Mouse (Mus musculus): ENCODE measurements at regions not wholly inside any gene's neighbourhood (a gene's known extent, or its start where the extent isn't known, plus 50 kb on each side); places are given as distances from the start of the nearest gene placed in this dataset.
A peak's percentile ranks its signal among the peaks of the same experiment; 100 is the strongest.

GRCm38 (mm10) chr11:112303091-112303490 lies 478.9 kb upstream of the Sox9 start:
- Histone ChIP-seq H3K36me3 (ENCODE audit: control insufficient read depth, insufficient read depth) (no peaks in the 10 kb centered on the region), H3K79me2 (ENCODE audit: control insufficient read depth, insufficient read depth) (no peaks in the 10 kb centered on the region), H3K4me3 (no peak overlapping the region), H3ac (ENCODE audit: control insufficient read depth, insufficient read length) (no peak overlapping the region), H3K27me3 (ENCODE audit: control insufficient read depth, insufficient read depth, insufficient read length) (no peaks in the 10 kb centered on the region), H3K4me2 (ENCODE audit: low read depth) (no peak overlapping the region)
- TF ChIP-seq REST (IDR thresholded peaks at IDR 0.05; ENCODE audit: insufficient read depth, insufficient read length) (no peak), MYOD1 (IDR thresholded peaks at IDR 0.05; ENCODE audit: control insufficient read depth in 1 of 3, insufficient read length in 2 of 3, low read depth in 2 of 3) (no peak), CEBPB (IDR thresholded peaks at IDR 0.05; ENCODE audit: insufficient read depth, poor library complexity, severe bottlenecking) (no peak), TCF3 (IDR thresholded peaks at IDR 0.05; ENCODE audit: insufficient read length, low read depth) (no peak), MAX (IDR thresholded peaks at IDR 0.05; ENCODE audit: low read depth) (no peak), E2F4 (IDR thresholded peaks at IDR 0.05; ENCODE audit: insufficient read depth) (no peak), SRF (IDR thresholded peaks at IDR 0.05; ENCODE audit: control insufficient read depth, insufficient read length, low read depth) (no peak), POLR2A (IDR thresholded peaks at IDR 0.05; ENCODE audit: insufficient read length, low read depth) (no peak), TCF12 (IDR thresholded peaks at IDR 0.05; ENCODE audit: insufficient read depth, poor library complexity, severe bottlenecking) (no peak), MYOG (IDR thresholded peaks at IDR 0.05; ENCODE audit: control insufficient read depth in 1 of 3, insufficient read depth in 1 of 3, insufficient read length in 2 of 3, low read depth in 2 of 3) (no peak), POLR2AphosphoS2 (IDR thresholded peaks at IDR 0.05; ENCODE audit: insufficient read length, low read depth) (no peak), USF1 (IDR thresholded peaks at IDR 0.05; ENCODE audit: low read depth) (no peak)

DNA sequence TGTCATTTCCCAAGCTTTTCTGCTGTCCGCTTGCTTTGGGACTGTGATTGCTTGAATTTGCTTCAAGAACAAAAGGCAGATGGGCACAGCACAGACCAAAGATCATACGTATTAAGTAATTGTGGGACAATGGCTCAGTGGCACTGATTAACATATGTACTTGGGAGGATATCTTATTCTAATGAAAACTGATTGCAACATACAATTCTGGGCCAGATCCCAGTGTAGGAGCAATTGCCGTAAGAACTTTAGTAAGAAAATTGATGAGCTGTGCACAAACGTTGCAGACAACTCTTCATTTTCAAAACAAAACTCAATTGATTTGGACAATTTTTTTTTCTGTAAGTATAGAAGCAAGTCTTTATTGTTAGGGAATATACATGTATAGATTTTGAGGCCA lies 456.2 kb upstream of the Sox9 start:
- no peaks in the 10 kb centered on the region for H3K27me3 ChIP-seq (ENCODE audit: control insufficient read depth, insufficient read depth, insufficient read length)
- no peaks in the 10 kb centered on the region for H3K79me2 ChIP-seq (ENCODE audit: control insufficient read depth, insufficient read depth)
- no peaks in the 10 kb centered on the region for H3K36me3 ChIP-seq (ENCODE audit: control insufficient read depth, insufficient read depth)
- TF ChIP-seq MAX (IDR thresholded peaks at IDR 0.05; ENCODE audit: low read depth) (no peak), USF1 (IDR thresholded peaks at IDR 0.05; ENCODE audit: low read depth) (no peak), REST (IDR thresholded peaks at IDR 0.05; ENCODE audit: insufficient read depth, insufficient read length) (no peak), TCF12 (IDR thresholded peaks at IDR 0.05; ENCODE audit: insufficient read depth, poor library complexity, severe bottlenecking) (no peak), SRF (IDR thresholded peaks at IDR 0.05; ENCODE audit: control insufficient read depth, insufficient read length, low read depth) (no peak), TCF3 (IDR thresholded peaks at IDR 0.05; ENCODE audit: insufficient read length, low read depth) (no peak), MYOD1 (IDR thresholded peaks at IDR 0.05; ENCODE audit: control insufficient read depth in 1 of 3, insufficient read length in 2 of 3, low read depth in 2 of 3) (no peak), CEBPB (IDR thresholded peaks at IDR 0.05; ENCODE audit: insufficient read depth, poor library complexity, severe bottlenecking) (no peak), POLR2A (IDR thresholded peaks at IDR 0.05; ENCODE audit: insufficient read length, low read depth) (no peak), MYOG (IDR thresholded peaks at IDR 0.05; ENCODE audit: control insufficient read depth in 1 of 3, insufficient read depth in 1 of 3, insufficient read length in 2 of 3, low read depth in 2 of 3) (no peak), E2F4 (IDR thresholded peaks at IDR 0.05; ENCODE audit: insufficient read depth) (no peak), POLR2AphosphoS2 (IDR thresholded peaks at IDR 0.05; ENCODE audit: insufficient read length, low read depth) (no peak)
- no peak overlapping the region for H3K4me3 ChIP-seq
- no peak overlapping the region for H3ac ChIP-seq (ENCODE audit: control insufficient read depth, insufficient read length)
- H3K4me2 ChIP-seq (ENCODE audit: low read depth), result no peak overlapping the region

DNA sequence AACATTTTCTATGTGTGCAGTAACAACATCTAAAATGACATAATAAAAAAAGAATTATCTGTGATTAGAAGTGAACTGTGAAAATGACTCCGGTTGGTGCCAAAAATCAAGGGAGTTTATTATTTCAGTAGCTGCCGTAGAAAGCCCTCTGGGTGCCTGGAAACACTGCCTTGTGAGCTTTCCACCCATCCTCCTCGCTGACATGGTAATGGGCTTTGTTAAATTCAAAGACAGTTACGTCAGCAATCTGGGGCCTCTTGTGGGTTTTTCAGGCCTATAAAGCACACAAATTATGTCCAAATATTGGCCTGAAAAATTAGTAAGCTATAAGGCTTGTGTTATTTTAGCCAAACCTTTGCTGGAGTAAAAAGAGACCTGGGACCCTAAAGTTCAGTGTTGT lies 454.4 kb upstream of the Sox9 start:
- Histone ChIP-seq H3ac (ENCODE audit: control insufficient read depth, insufficient read length) (no peak overlapping the region), H3K27me3 (ENCODE audit: control insufficient read depth, insufficient read depth, insufficient read length) (no peaks in the 10 kb centered on the region), H3K4me2 (ENCODE audit: low read depth) (no peak overlapping the region), H3K36me3 (ENCODE audit: control insufficient read depth, insufficient read depth) (no peaks in the 10 kb centered on the region), H3K79me2 (ENCODE audit: control insufficient read depth, insufficient read depth) (no peaks in the 10 kb centered on the region), H3K4me3 (no peak overlapping the region)
- TF ChIP-seq TCF12 (IDR thresholded peaks at IDR 0.05; ENCODE audit: insufficient read depth, poor library complexity, severe bottlenecking), result no peak
- no peak for TF ChIP-seq REST (IDR thresholded peaks at IDR 0.05; ENCODE audit: insufficient read depth, insufficient read length)
- TF ChIP-seq POLR2AphosphoS2 (IDR thresholded peaks at IDR 0.05; ENCODE audit: insufficient read length, low read depth), result no peak
- no peak for TF ChIP-seq SRF (IDR thresholded peaks at IDR 0.05; ENCODE audit: control insufficient read depth, insufficient read length, low read depth)
- no peak for TF ChIP-seq E2F4 (IDR thresholded peaks at IDR 0.05; ENCODE audit: insufficient read depth)
- no peak for TF ChIP-seq MAX (IDR thresholded peaks at IDR 0.05; ENCODE audit: low read depth)
- no peak for TF ChIP-seq POLR2A (IDR thresholded peaks at IDR 0.05; ENCODE audit: insufficient read length, low read depth)
- TF ChIP-seq TCF3 (IDR thresholded peaks at IDR 0.05; ENCODE audit: insufficient read length, low read depth), result no peak
- no peak for TF ChIP-seq MYOG (IDR thresholded peaks at IDR 0.05; ENCODE audit: control insufficient read depth in 1 of 3, insufficient read depth in 1 of 3, insufficient read length in 2 of 3, low read depth in 2 of 3)
- TF ChIP-seq MYOD1 (IDR thresholded peaks at IDR 0.05; ENCODE audit: control insufficient read depth in 1 of 3, insufficient read length in 2 of 3, low read depth in 2 of 3), result no peak
- no peak for TF ChIP-seq CEBPB (IDR thresholded peaks at IDR 0.05; ENCODE audit: insufficient read depth, poor library complexity, severe bottlenecking)
- no peak for TF ChIP-seq USF1 (IDR thresholded peaks at IDR 0.05; ENCODE audit: low read depth)

GRCm38 (mm10) chr11:112345133-112345532 lies 436.9 kb upstream of the Sox9 start:
- no peaks in the 10 kb centered on the region for H3K36me3 ChIP-seq (ENCODE audit: control insufficient read depth, insufficient read depth)
- no peak overlapping the region for H3K4me2 ChIP-seq (ENCODE audit: low read depth)
- H3K4me3 ChIP-seq, result no peak overlapping the region
- H3ac ChIP-seq (ENCODE audit: control insufficient read depth, insufficient read length), result no peak overlapping the region
- TF ChIP-seq REST (IDR thresholded peaks at IDR 0.05; ENCODE audit: insufficient read depth, insufficient read length) (no peak), USF1 (IDR thresholded peaks at IDR 0.05; ENCODE audit: low read depth) (peak; percentile 79), E2F4 (IDR thresholded peaks at IDR 0.05; ENCODE audit: insufficient read depth) (no peak), MYOG (IDR thresholded peaks at IDR 0.05; ENCODE audit: control insufficient read depth in 1 of 3, insufficient read depth in 1 of 3, insufficient read length in 2 of 3, low read depth in 2 of 3) (no peak)
- H3K27me3 ChIP-seq (ENCODE audit: control insufficient read depth, insufficient read depth, insufficient read length), result no peaks in the 10 kb centered on the region
- H3K79me2 ChIP-seq (ENCODE audit: control insufficient read depth, insufficient read depth), result no peaks in the 10 kb centered on the region

DNA sequence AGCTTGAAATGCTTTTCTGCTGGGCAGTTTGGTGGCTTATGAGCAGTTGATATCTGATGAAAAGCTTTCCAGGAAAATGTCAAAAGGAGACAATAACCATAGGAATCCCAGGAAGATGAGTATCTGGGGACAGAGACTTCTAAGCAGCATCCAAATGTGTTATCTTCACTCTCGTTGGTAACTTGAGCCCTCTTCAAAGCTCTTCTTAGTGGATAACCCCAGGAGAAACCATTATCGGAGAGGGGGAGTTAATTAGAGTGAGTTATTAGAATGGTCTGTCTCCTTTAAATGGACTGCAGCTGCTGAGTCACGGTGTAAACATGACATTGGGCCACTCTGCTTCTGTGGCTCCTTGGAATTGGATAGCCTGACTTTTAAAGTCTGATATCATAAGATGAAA lies 436.4 kb upstream of the Sox9 start:
- no peak for TF ChIP-seq CEBPB (IDR thresholded peaks at IDR 0.05; ENCODE audit: insufficient read depth, poor library complexity, severe bottlenecking)
- no peak for TF ChIP-seq TCF12 (IDR thresholded peaks at IDR 0.05; ENCODE audit: insufficient read depth, poor library complexity, severe bottlenecking)
- TF ChIP-seq TCF3 (IDR thresholded peaks at IDR 0.05; ENCODE audit: insufficient read length, low read depth), result no peak
- no peak for TF ChIP-seq MYOG (IDR thresholded peaks at IDR 0.05; ENCODE audit: control insufficient read depth in 1 of 3, insufficient read depth in 1 of 3, insufficient read length in 2 of 3, low read depth in 2 of 3)
- no peak for TF ChIP-seq E2F4 (IDR thresholded peaks at IDR 0.05; ENCODE audit: insufficient read depth)
- no peaks in the 10 kb centered on the region for H3K27me3 ChIP-seq (ENCODE audit: control insufficient read depth, insufficient read depth, insufficient read length)
- no peaks in the 10 kb centered on the region for H3K36me3 ChIP-seq (ENCODE audit: control insufficient read depth, insufficient read depth)
- no peak overlapping the region for H3ac ChIP-seq (ENCODE audit: control insufficient read depth, insufficient read length)
- H3K4me2 ChIP-seq (ENCODE audit: low read depth), result no peak overlapping the region
- no peak overlapping the region for H3K4me3 ChIP-seq
- H3K79me2 ChIP-seq (ENCODE audit: control insufficient read depth, insufficient read depth), result no peaks in the 10 kb centered on the region
